Mouse (Mus musculus) hindbrain, embryonic 13.5 days (tissue): Measurements from ENCODE around the gene Id2. TPM values are rescaled to one million over a fixed set of nuclear protein-coding genes. Genes with fewer than 3 reads are reported as not detected.

Experiments
- ATAC-seq: fragments of 200-750 bp; cut with Nextera tagmentation; 2 replicates; pipeline ENCODE4 v1.8.0; 2017; ENCODE audit warnings: moderate TSS enrichment; ENCODE audit not compliant: low FRiP score
- H3K27ac ChIP-seq: fragments of 300-500 bp; sonication (generic); 2 replicates; pipeline ENCODE4 v1.5.1; 2015; ENCODE audit warnings: inconsistent platforms, mild to moderate bottlenecking, moderate library complexity
- H3K27me3 ChIP-seq: fragments of 300-500 bp; sonication (generic); 2 replicates; pipeline ENCODE4 v1.6.1; 2015; ENCODE audit warnings: mild to moderate bottlenecking, inconsistent platforms
- H3K36me3 ChIP-seq: fragments of 300-500 bp; sonication (generic); 2 replicates; pipeline ENCODE4 v1.6.1; 2015; ENCODE audit warnings: mild to moderate bottlenecking, inconsistent platforms
- H3K4me1 ChIP-seq: fragments of 300-500 bp; sonication (generic); replicated peaks from 2 replicates; pipeline ENCODE4 v1.6.1; 2015; ENCODE audit warnings: inconsistent platforms
- H3K4me2 ChIP-seq: fragments of 300-500 bp; sonication (generic); 2 replicates; pipeline ENCODE4 v1.6.1; 2015; ENCODE audit warnings: inconsistent platforms, mild to moderate bottlenecking, moderate library complexity
- H3K4me3 ChIP-seq: fragments of 300-500 bp; sonication (generic); 2 replicates; pipeline ENCODE4 v1.5.1; 2015; ENCODE audit warnings: mild to moderate bottlenecking, inconsistent platforms
- H3K9ac ChIP-seq: fragments of 300-500 bp; sonication (generic); 2 replicates; pipeline ENCODE4 v1.6.1; 2015; ENCODE audit warnings: mild to moderate bottlenecking, inconsistent platforms
- H3K9me3 ChIP-seq: fragments of 300-500 bp; sonication (generic); 2 replicates; pipeline ENCODE4 v1.6.1; 2016; ENCODE audit warnings: inconsistent platforms
- WGBS: fragments of 180-500 bp; shearing (Covaris S2); methylation state at CpG from one replicate; pipeline ENCODE4 v1.1.7; 2015; 5-methylcytosine and 5-hydroxymethylcytosine counted together
- polyA plus RNA-seq: library from polyadenylated mRNA; unstranded; fragments of >200 nt; fragmentation: Nextera tagmentation; extraction: Ambion mirVana; gene quantifications from 2 replicates; pipeline ENCODE4 v1.2.1, GENCODE M21; 2015

Id2 gene
- polyA plus RNA-seq, 1 experiment from 2014 or later: 296 TPM

GRCm38 (mm10) chr12:25124431-25125238 lies 27.7 kb upstream of the Id2 start:
- 0 out of 2 replicates have a peak, but pooled peaks cover 4% of the 10 kb centered on the region for H3K27me3 ChIP-seq
- 6% methylated on average over 19 of the region's 19 CpGs for WGBS
- peak overlapping the region; percentile 70 for H3K27ac ChIP-seq
- no peaks in the 10 kb centered on the region for H3K9me3 ChIP-seq
- 0 out of 2 replicates have a peak overlapping the region, but pooled peaks have one; percentile 6 for H3K4me2 ChIP-seq
- H3K4me3 ChIP-seq: no peak overlapping the region
- H3K4me1 ChIP-seq: peaks cover 42% of the 10 kb centered on the region
- no peaks in the 10 kb centered on the region for H3K36me3 ChIP-seq
- no peak overlapping the region for H3K9ac ChIP-seq
- ATAC-seq: peak; percentile 90

- Histone ChIP-seq H3K27ac (no peak overlapping the region), H3K4me1 (peaks cover 27% of the 10 kb centered on the region), H3K4me3 (no peak overlapping the region), H3K36me3 (no peaks in the 10 kb centered on the region), H3K9ac (no peak overlapping the region), H3K4me2 (no peak overlapping the region), H3K27me3 (peaks cover 8% of the 10 kb centered on the region; the same call in 1 of the 2 replicates), H3K9me3 (no peaks in the 10 kb centered on the region)
- ATAC-seq: no peak
- 88% methylated on average over 4 of the region's 4 CpGs for WGBS
These were observed 23.8 kb upstream of the Id2 start for GRCm38 (mm10) chr12:25120753-25121152.

GRCm38 (mm10) chr12:25119278-25119677 lies 22.3 kb upstream of the Id2 start:
- Histone ChIP-seq H3K9me3 (no peaks in the 10 kb centered on the region), H3K9ac (no peak overlapping the region), H3K4me2 (no peak overlapping the region), H3K27ac (no peak overlapping the region), H3K36me3 (no peaks in the 10 kb centered on the region), H3K4me3 (no peak overlapping the region), H3K4me1 (peaks cover 14% of the 10 kb centered on the region), H3K27me3 (peaks cover 8% of the 10 kb centered on the region; the same call in 1 of the 2 replicates)
- ATAC-seq: no peak
- WGBS: 47% methylated on average over 15 of the region's 15 CpGs

- no peaks in the 10 kb centered on the region for H3K9me3 ChIP-seq
- H3K27me3 ChIP-seq: peaks cover 8% of the 10 kb centered on the region; the same call in 1 of the 2 replicates
- WGBS: 87% methylated on average over 4 of the region's 4 CpGs
- no peaks in the 10 kb centered on the region for H3K36me3 ChIP-seq
- H3K9ac ChIP-seq: no peak overlapping the region; the same call in 1 of the 2 replicates
- no peak overlapping the region for H3K27ac ChIP-seq
- ATAC-seq: no peak
- peaks cover 9% of the 10 kb centered on the region for H3K4me1 ChIP-seq
- H3K4me2 ChIP-seq: no peak overlapping the region
- no peak overlapping the region for H3K4me3 ChIP-seq
These were observed 21.0 kb upstream of the Id2 start for GRCm38 (mm10) chr12:25117856-25118511.

GRCm38 (mm10) chr12:25116126-25116525 lies 19.2 kb upstream of the Id2 start:
- H3K27ac ChIP-seq: no peak overlapping the region
- peaks cover 4% of the 10 kb centered on the region for H3K4me1 ChIP-seq
- no peak for ATAC-seq

GRCm38 (mm10) chr12:25114426-25114825 lies 17.5 kb upstream of the Id2 start:
- H3K4me3 ChIP-seq: no peak overlapping the region
- peaks cover 3% of the 10 kb centered on the region for H3K4me1 ChIP-seq
- peaks cover 8% of the 10 kb centered on the region; the same call in 1 of the 2 replicates for H3K27me3 ChIP-seq
- H3K4me2 ChIP-seq: no peak overlapping the region
- no peak for ATAC-seq
- 68% methylated on average over 1 of the region's 1 CpGs for WGBS
- H3K9ac ChIP-seq: no peak overlapping the region
- no peak overlapping the region for H3K27ac ChIP-seq
- no peaks in the 10 kb centered on the region for H3K9me3 ChIP-seq
- no peaks in the 10 kb centered on the region for H3K36me3 ChIP-seq

More at GRCm38 (mm10) chr12:25116126-25116525, 19.2 kb upstream of the Id2 start:
- Histone ChIP-seq H3K4me2 (no peak overlapping the region), H3K9ac (no peak overlapping the region), H3K27me3 (peaks cover 8% of the 10 kb centered on the region; the same call in 1 of the 2 replicates), H3K36me3 (no peaks in the 10 kb centered on the region), H3K4me3 (no peak overlapping the region), H3K9me3 (no peaks in the 10 kb centered on the region)
- WGBS: 91% methylated on average over 2 of the region's 2 CpGs

DNA sequence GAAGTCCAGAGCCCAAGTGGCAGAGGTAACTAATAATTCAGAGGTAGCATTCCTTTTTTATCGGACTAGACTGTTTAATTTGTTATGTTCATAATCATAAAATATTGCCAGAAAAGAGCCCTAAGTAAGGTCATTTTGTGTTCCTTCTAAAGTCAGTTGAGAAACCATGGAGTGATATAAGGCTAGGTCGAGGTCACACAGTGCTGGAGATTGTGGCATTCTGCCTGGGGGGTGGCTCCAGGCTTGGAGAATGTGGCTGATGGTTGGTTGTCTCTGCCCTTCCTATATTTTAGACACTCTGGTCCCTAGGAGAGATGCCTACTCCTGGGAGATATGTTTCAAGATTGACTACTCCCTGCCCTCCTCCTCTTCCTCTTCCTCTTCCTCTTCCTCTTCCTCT lies 16.4 kb upstream of the Id2 start:
- Histone ChIP-seq H3K9me3 (no peaks in the 10 kb centered on the region), H3K4me3 (no peak overlapping the region), H3K4me2 (no peak overlapping the region), H3K9ac (no peak overlapping the region), H3K27ac (no peak overlapping the region), H3K36me3 (no peaks in the 10 kb centered on the region), H3K27me3 (peaks cover 5% of the 10 kb centered on the region; the same call in 1 of the 2 replicates), H3K4me1 (no peaks in the 10 kb centered on the region; the same call in 1 of the 2 replicates)
- no peak for ATAC-seq
- WGBS: 83% methylated on average over 2 of the region's 2 CpGs

DNA sequence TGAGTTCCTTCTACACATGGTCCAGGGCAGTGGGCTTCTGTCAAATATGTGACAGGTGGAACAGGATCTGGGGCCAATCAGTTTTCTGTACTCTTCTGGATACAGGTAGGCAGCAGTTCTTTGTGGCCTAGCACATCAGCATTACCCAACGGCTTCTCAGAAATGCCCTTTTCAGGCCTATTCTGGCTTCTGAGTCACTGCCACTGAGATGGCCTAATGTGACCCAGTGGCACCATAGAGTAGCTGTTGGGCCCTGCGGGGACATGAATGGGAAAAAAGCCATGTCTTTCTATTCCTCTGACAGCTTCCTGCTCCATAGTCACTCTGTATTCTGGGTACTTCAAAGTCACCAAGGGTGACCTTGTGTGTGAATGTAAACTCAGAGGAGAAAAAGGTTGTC lies 15.9 kb upstream of the Id2 start:
- no peaks in the 10 kb centered on the region for H3K36me3 ChIP-seq
- H3K9me3 ChIP-seq: no peaks in the 10 kb centered on the region
- no peak for ATAC-seq
- no peak overlapping the region for H3K4me3 ChIP-seq
- H3K27me3 ChIP-seq: no peaks in the 10 kb centered on the region
- H3K9ac ChIP-seq: no peak overlapping the region
- no peaks in the 10 kb centered on the region; the same call in 1 of the 2 replicates for H3K4me1 ChIP-seq
- H3K4me2 ChIP-seq: no peak overlapping the region
- no peak overlapping the region for H3K27ac ChIP-seq
- WGBS: 94% methylated on average over 2 of the region's 2 CpGs

GRCm38 (mm10) chr12:25110682-25111078 lies 13.7 kb upstream of the Id2 start:
- Histone ChIP-seq H3K9me3 (no peaks in the 10 kb centered on the region), H3K9ac (no peak overlapping the region), H3K27me3 (no peaks in the 10 kb centered on the region), H3K36me3 (no peaks in the 10 kb centered on the region), H3K4me3 (no peak overlapping the region), H3K27ac (no peak overlapping the region), H3K4me2 (no peak overlapping the region), H3K4me1 (peaks cover 6% of the 10 kb centered on the region; the same call in 1 of the 2 replicates)
- no peak for ATAC-seq
- WGBS: 85% methylated on average over 7 of the region's 7 CpGs

DNA sequence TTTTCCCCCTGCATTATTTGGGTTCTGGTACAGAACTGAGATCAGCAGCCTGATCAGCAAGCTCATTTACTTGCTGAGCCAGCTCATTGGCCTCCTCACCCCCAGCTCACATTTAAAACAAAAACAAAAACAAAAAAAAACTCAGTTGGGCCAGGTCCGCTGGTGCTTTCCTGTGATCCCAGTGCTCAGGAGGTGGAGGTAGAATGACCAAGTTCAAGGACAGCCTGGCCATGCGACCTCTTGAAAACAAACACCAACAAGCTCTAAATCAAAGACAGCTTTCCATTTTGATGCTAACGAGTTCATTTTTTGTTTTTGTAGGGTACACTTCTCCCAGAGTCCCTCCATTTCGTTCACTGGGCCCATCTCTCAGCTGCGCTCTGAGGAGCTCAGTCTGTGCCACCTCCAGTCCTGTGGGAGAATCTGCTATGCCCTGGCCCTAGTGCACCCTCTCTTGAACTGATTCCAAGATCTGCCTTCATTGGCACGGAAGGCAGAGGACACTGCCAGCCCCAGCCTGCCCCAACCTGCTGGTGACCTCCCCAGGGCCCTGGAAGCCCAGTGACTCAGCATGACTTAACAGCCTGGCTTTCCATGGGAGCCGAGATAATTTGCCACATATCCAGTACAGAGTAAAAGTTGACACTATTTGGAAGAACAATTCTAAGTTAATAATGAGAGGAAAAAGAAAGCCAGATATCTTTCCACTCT lies 13.2 kb upstream of the Id2 start:
- H3K9ac ChIP-seq: no peak overlapping the region
- no peaks in the 10 kb centered on the region for H3K36me3 ChIP-seq
- H3K4me1 ChIP-seq: peaks cover 6% of the 10 kb centered on the region; the same call in 1 of the 2 replicates
- ATAC-seq: no peak
- no peak overlapping the region for H3K4me3 ChIP-seq
- no peak overlapping the region for H3K27ac ChIP-seq
- WGBS: 67% methylated on average over 7 of the region's 7 CpGs
- no peak overlapping the region for H3K4me2 ChIP-seq
- no peaks in the 10 kb centered on the region for H3K9me3 ChIP-seq
- no peaks in the 10 kb centered on the region for H3K27me3 ChIP-seq

- Histone ChIP-seq H3K4me1 (peaks cover 6% of the 10 kb centered on the region; the same call in 1 of the 2 replicates), H3K9me3 (no peaks in the 10 kb centered on the region), H3K27me3 (no peaks in the 10 kb centered on the region), H3K4me2 (no peak overlapping the region), H3K4me3 (no peak overlapping the region), H3K36me3 (no peaks in the 10 kb centered on the region), H3K9ac (no peak overlapping the region), H3K27ac (no peak overlapping the region)
- 81% methylated on average over 2 of the region's 2 CpGs for WGBS
- ATAC-seq: no peak
These were observed 11.9 kb upstream of the Id2 start for GRCm38 (mm10) chr12:25108865-25109264.

DNA sequence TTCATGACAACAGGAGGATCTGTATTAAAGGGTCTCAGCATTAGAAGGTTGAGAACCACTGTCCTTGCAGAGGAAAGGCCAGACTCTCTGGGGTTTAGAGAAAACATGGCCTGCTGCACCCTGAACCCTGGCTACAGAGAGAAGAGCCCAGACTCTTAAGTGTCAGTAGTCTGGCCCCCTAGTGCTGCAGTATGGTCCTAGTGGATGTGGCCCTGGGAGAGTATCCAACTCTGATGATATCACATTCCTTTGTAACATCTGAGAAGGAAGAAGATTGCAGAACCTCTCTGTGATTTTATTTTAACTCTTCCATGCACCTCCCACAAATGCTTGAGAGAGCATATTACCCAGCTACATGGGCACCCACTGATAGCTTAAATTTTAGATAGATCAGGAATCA lies 7.6 kb upstream of the Id2 start:
- H3K4me2 ChIP-seq: no peak overlapping the region

More for the DNA sequence above, 7.6 kb upstream of the Id2 start:
- H3K9me3 ChIP-seq: no peaks in the 10 kb centered on the region
- H3K36me3 ChIP-seq: no peaks in the 10 kb centered on the region
- H3K4me1 ChIP-seq: peaks cover 25% of the 10 kb centered on the region
- H3K27ac ChIP-seq: no peak overlapping the region
- H3K27me3 ChIP-seq: peaks cover 3% of the 10 kb centered on the region; the same call in 1 of the 2 replicates
- no peak overlapping the region for H3K4me3 ChIP-seq
- no peak overlapping the region for H3K9ac ChIP-seq
- no peak for ATAC-seq
